Mouse (Mus musculus) urinary bladder, postnatal 36 days (tissue): ENCODE measurements around the gene Gast.
A peak's percentile ranks its signal among the peaks of the same experiment; 100 is the strongest.
"Not testable (repeated sequence)": the region's sequence is repeated elsewhere in the genome, so short reads cannot be mapped to it uniquely, and the experiment has no call there.

Experiments
- DNase-seq, 2 experiments: peaks; one replicate each; pipeline ENCODE4 v3.0.0; 2022; ENCODE audit warnings: low spot score in 2 of 2, mixed read lengths in 1 of 2

The Gast gene

DNA sequence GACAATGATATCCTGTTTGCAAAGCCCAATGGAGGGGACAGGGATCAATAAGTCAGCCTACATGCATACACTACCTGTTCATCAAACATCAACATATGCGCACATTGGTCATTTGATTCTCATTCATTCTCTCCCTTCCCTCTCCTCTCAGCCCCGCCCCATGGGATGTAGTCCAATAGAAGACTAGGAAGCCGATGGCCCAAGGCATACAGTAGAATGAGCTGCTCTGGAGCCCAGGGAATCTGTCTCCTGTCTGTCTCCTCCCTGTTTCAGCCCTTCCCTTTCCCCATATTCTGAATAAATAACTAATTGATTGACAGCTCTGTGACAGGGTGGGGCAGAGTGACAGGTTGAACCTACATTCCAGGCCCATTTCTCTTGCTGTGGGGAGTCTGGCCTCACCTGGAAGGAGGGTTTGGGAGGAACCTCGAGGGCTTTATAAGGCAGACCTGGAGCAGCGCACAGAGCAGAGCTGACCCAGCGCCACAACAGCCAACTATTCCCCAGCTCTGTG lies at the start of gene Gast:
Gene Gast (plus strand): TSS at position 464 of the 514 bp plus-strand sequence.
- DNase-seq: no peak

DNA sequence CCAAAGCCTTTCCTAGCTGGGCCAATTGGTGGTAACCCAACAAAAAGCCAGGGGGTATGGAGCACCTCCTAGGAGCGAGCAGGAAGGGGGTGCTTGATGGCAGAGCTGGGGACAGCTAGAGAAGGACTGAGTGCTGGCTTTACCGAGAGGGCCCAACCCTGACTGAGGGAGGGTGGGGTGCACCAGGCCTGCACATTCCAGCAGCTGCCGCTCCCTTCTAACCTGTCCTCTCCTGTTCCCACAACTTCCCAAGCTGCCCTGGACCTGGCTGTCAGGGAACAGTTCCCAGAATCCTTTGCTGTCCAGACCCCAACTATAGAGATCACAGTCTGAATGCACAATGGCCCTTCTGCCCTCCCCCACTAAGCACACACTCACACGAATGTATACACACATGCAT lies 49.2 kb upstream of the Gast start:
- DNase-seq: no peak

DNA sequence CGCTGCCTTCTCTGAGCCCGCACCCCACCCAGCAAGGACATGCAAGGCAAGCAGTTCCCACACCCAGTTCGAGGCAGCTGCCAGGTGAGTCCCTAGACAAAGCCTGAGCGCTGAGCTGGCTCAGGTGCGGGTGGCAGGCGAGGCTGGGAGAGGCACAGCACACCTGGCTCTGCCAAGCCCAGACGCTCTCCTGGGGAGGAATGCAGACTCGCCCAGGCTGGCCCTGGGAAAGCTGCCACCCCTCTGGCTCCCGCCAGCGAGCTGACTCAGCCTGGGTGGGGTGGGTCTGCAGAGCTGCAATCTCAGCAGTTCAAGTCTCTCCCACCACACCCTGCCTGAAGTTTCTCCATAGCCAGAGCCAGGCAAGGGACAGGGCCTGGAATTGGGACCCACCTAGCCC lies 47.2 kb upstream of the Gast start:
- DNase-seq: peak; percentile 88 to 91

DNA sequence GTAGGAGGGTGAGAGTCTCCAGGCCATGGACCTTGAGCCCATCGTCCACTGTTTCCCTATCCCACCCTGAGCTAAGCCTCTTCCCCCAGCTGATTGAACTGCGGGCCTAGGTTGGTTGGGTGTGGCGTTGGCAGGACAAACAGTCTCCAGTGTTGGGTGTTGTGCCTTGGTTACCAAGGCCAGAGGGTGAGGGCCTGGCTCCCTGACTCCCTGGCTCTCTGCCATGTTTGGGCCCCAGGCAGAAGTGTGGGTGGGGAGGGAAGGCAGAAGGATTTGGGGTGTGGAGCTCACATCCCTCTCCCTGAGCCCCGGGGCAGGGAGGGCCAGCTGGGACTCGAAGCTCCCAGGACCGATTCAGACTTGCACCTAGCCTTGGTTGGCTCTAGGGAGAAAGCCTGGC lies 45.3 kb upstream of the Gast start:
- DNase-seq: peak; percentile 88 to 89

DNA sequence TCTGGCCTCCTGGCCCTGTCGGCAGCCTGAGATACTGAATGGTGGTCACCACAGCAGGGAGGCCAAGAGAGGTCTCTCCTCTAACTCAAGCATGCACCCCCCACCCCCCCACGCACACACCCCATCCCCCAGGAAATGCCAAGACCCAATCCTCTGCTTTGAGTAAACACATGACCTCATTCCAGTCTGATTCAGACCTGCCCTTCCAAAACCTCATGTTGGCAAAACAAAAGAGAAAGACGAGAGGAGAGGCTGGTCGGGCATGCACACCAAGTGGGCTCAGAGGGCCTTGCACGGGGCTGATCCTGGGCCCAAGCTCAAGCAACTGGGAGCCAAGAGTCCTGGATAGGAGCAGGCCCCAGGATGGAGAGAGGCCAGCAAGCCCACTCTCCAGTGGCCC lies 44.0 kb upstream of the Gast start:
- peak in 1 of 2 experiments; percentile 62 for DNase-seq

DNA sequence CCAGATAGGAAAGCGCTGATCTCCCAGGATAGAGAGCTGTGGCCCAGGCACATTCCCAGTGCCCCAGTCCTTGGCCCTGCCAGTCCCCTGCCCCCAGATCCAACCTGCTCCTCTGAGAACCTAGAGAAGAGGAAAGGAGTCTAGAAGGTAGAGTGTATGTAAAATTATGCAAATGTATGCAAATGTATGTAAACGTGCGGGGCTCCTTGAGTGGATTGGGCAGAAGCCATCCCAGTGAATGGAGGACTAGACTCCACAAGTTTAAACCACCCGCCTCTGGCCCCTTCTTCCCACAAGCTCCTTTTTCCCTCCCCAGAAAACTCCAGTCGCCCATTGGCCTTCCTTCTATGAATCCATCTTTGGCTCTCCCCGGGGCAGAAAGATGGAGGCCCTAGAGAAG lies 41.3 kb upstream of the Gast start:
- DNase-seq: no peak

DNA sequence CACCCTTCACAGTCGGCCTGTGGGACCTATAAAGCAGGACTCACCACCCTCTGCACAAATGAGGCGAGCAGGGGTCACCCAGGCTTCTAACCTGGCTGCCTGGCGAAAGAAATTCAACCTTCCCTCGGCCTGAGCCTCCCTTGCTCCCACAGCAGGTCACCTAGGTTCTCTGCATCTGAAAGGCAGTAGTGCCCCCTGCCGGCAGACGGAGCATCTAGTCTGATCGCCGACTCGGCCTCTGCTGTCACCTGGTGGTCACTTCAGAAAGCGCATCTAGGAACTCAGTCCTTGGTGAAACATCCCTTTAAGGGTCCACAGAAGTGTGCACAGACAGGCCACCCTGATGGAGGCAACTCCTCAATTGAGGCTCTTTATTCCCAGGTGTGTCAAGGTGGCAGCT lies 38.9 kb upstream of the Gast start:
- peak; percentile 81 to 82 for DNase-seq

DNA sequence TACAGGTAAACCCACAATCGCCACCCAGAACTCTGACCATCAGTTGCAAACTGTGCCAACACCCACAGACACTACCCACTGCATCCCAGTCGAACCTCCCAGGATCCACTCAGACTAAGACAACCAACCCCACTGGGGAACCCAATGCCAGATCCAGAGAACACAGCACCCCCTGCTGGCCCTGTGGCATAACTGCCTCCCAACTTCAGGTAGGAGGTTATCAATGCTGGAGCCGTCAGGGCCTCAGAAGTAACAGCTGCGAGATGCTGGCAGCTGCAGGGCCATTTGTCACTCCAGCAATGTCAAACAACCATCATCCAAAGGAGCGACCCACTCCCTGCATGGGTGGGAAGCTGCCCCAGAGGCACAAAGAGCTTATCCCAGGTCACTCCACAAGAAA lies 36.4 kb upstream of the Gast start:
- no peak for DNase-seq

DNA sequence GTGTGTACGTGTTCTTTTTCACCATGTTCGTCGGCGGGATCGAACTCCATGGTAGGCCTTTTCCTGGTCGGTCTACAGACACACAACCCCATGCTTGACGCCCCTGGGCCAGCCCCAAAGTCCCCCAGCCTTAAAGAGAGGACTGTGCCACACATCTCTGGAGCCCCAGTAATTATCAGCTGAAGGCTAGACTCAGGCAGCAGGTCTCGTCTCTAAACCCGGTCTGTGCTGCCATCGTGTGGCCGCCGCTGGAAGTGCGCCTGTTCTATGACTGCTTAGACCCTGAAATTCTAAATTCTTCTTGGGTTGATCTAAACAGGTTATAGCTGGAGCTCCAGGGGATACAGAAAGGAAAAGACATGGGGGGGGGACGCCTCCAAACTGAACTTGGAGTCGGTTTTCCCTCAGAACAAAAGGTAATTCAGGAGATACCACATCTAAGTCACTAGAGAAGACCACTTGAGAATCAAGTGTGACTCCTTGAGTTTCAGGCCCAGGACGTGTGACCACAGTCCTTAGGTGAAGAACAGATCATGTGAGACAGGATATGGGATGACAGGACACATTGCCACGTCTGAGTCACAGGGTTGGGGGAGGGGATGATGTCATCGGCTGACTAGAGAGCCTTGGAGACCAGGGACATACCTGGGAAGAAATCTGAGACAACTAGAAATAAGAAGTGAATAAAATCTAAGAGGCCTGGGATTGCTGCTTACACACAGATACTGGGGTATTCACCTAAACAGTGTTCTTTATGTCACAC lies 35.8 kb upstream of the Gast start:
- peak; percentile 77 to 81 for DNase-seq

DNA sequence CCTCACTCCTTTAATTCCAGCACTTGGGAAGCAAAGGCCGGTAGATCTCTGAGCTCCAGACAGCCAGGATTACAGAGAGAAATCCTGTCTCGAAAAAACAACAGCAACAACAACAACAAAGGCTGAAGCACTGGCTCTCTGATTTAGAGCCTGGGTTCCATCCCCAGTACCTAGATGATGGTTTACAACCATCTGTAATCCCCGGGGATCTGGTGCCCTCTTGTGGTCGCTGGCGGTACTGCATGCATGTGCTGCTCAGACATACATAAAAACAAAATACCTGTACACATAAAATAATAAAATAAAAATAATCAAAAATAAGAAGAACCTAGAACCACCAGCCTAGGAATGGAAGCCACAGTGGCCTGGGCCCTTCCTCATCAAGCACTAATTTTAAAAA lies 33.9 kb upstream of the Gast start:
- DNase-seq: peak in 1 of 2 experiments; percentile 67

DNA sequence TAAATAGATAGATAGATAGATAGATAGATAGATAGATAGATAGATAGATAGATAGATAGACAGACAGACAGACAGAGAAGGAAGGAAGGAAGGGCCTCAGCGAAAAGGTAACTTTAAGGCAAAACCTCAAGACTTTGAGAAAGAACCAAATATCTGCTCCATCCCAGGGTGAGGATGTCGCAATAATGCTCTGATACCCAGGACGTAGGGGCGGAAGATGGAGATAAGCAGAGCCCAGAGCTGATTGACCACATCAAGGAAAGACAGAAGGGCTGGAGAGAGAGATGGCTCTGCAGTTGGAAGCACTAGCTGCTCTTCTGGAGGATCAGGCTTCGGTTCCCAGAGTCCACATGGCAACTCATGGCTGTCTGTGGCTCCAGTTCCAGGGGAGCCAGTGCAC lies 32.9 kb upstream of the Gast start:
- no peak for DNase-seq

DNA sequence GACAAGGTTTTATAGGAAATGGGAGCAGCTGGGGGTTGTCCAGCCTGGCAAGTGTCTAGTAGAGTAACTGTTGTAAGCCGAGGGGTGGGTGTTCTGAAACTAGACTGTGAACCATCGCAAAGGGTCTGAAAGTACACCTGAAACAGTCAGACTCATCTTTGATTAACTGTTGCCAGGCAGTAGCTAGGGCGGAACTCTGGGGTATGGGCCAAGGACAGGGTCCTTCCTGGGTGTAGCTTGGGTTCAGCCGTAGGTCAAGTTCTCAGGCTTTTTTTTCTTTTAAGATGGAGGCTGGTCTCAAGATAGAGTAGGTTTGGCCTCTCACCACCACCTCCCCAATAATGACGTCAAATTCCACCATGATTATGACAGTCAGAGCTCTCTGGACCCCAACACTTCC lies 26.3 kb upstream of the Gast start:
- no peak for DNase-seq

DNA sequence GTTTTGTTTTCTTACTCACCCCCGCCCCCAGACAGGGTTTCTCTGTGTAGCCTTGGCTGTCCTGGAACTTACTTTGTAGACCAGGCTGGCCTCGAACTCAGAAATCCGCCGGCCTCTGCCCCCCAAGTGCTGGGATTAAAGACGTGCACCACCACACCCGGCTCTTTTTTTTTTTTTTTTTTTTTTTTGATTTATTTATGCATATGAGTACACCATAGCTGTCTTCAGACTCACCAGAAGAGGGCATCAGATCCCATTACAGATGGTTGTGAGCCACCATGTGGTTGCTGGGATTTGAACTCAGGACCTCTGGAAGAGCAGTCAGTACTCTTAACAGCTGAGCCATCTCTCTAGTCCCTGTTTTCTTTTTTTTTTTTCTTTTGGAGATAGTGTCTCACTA lies 25.5 kb upstream of the Gast start:
- not testable (repeated sequence) for DNase-seq

DNA sequence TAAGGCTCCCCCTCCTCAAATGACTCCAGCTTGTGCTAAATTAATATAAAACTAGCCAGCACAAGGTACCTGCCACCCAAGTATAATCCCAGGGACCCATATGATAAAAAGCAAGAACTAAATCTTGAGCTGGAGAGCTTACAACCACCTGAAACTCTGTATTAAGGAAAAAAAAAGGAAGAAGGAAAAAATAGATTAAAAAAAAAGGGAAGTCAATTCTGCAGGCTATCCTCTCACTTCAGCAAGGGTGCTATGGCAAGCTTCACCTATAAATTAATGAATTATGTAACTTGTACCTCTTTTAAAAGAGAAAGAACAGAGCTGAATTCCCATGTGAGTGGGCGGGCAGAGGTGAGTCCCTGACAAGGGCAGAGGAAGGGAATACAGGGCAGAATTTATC lies 22.6 kb upstream of the Gast start:
- no peak for DNase-seq

DNA sequence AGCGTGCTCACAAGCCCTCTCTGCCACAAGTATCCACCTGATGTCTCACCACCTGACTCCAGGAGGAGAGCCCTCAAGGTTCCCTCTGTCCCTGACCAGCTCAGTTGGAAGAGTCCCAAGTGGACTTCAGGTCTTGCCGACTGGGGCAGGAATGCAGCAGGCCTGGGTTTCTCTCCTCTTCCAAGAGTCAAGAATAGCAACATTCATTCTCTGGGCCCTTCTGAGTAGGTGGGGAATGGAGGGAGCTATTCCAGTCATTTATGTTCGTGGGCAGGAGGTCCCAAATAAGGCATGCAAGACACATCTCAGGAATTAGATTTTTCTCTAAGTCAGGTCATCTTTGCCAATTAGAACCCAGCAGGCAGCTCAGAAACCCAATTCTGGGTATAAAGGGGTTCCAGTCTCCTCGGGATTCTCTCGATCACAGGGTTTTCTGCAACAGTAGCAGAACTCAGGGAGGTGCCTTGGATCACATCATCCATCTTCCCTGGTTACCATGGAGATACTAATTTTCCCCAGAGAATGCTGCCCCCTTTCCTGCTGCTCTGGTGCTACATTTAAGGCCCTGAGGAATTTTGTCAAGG lies 22.0 kb upstream of the Gast start:
- no peak for DNase-seq

DNA sequence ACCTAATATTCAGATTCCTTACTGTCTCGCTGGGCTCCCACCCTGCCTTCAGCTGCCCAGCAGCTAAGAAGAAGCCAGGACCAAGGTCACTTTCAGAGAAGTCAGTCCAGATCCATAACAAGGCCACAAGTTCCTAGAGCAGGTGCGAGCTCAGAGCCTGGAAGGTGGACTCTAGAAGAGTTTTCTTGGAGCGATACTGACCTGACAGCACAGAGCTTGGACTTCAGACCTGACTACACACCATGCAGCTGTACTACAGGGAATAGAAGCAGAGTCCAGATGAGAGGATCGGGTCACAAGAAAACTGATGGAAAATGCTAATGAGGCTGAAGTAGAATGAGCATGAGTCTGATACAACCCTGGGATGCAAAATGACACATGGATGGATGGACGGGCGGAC lies 20.8 kb upstream of the Gast start:
- DNase-seq: no peak

DNA sequence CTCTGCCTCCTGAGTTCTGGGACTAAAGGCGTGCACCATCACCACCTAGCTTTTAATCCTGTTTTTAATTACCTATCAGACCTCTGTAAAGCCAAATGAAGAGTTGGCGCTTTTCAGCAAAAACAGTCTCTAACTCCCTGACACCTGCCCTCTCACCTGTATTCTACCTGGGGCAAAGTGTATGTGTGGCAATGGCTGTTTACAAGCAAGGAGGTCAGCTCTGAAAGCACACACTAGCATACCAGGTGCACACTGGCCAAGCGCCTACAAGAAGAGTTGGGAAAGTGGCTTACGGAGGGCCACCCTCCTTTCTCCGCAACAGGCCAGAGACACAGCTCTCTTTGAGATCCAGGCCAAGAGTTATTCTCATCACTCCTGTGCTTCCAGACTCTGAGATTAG lies 18.8 kb upstream of the Gast start:
- no peak for DNase-seq

DNA sequence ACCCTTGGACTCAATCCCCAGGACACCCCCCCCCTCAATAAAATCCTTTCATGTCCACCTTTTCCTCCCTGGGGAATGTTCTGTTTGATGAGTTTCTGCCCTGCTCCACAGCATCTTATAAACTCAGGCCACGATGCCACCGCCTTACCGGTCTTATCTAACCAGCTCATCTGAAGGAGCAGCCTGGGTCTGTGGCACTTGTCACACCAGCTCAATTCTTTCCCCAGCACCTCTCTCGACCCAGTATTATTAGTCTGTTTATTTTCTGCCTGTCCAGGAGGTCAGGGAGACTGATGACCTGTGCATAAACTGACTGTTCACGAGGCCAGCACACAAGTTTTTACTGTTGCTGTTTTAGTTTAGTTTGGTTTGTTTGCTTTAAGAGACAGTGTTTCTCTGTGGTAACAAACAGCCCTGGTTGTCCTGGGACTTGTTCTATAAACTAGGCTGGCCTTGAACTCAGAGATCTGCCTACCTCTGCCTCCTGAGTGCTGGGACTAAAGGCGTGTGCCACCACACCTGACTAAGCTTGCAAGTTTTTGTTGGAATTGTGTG lies 16.3 kb upstream of the Gast start:
- no peak for DNase-seq

DNA sequence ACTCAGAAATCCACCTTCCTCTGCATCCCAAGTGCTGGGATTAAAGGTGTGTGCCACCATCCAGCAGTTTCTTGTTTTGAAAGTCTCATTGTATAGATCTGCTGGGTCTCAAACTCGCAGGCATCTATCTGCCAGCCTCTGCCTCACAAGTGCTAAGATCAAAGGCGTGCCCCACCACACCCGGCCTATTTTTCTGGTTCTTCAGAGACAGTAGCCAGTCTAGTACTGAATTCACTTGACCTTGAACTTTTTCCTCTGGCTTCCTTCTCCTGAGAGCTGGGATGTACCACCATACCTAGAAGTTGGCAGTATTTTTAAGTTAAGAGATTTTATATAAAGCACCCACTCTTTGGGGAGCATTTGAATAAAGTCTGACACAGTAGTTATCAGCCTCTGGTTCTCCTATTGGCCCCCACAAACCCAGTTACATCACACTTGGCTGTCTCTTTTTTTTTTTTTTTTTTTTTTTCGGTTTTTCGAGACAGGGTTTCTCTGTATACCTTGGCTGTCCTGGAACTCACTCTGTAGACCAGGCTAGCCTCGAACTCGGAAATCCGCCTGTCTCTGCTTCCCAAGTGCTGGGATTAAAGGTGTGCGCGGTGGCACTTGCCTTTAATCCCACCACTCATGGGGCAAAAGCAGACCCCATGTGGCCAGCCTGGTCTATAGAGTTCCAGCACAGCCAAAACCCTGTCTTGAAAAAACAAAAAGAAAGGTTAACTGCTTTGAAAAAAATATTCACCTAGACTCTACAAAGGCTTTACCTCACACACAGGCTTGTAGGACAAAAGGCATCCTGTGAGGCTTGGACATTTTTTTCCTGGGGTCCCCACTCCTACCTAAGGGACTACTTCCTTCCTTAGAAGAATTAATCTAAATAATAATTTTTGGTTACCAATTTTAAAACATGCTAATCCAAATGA lies 15.4 kb upstream of the Gast start:
- DNase-seq: no peak

DNA sequence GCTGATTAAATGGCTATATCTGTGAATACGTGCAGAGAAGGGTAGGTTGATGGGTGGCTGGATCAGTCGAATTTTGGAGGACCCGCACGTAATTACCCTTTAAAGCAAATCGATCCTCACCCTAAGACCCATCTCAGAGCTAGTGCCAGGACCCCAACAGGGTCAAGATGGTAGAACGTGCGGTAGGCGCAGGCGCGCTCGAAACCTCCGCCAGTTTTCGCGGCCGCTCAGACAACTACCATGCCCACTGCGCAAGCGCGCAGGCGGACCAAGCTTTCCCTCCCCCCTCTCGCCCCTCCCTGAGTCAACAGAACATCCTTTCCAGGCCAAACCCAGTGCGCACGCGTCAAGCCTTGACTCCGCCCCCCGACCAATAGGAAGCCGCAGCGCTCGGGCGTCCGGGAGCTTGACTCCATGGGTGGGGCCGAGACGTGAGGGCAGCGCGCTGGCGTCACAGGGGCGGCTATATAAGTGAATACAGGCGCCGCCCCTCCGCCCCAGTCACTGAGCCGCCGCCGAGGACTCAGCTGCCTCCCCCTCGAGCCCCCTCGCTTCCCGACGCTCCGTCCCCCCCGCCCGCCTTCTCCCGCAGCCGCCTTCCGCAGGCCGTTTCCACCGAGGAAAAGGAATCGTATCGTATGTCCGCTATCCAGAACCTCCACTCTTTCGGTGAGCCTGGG lies 14.6 kb upstream of the Gast start, which contains the start of gene Eif1:
Gene Eif1 (plus strand): TSS at position 394 of the 680 bp plus-strand sequence.
- DNase-seq: peak; percentile 100

DNA sequence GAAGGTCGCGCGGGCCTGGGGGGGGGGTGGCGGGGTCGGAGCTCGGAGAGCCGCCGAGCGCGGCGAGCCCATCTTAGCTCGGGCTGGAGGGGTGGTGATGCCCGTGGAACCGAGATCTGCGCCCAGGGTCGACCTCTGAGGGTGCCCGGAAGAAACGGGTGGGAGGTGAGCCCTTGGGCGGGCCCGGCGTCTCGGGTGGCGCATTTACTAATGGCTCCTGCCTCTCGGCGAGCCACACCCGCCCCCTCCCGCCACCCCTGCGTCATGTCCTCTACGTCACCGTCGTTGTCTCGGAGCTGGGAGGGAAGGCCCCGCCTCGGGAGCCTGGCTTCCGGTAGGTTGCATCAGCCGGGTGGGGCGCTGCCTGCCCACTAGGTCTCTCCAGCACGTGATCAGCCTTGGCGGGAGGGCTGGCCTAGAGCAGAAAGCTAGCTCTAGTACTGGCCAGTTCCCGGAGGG lies 14.0 kb upstream of the Gast start:
- peak; percentile 87 to 97 for DNase-seq
